Mouse (Mus musculus): ENCODE results near the gene Foxj3. TPM values are rescaled to one million over a fixed set of nuclear protein-coding genes. Genes with fewer than 3 reads are reported as not detected.

The Foxj3 gene
- polyA plus RNA-seq, 1 experiment from 2014 or later = 18.3 TPM

DNA sequence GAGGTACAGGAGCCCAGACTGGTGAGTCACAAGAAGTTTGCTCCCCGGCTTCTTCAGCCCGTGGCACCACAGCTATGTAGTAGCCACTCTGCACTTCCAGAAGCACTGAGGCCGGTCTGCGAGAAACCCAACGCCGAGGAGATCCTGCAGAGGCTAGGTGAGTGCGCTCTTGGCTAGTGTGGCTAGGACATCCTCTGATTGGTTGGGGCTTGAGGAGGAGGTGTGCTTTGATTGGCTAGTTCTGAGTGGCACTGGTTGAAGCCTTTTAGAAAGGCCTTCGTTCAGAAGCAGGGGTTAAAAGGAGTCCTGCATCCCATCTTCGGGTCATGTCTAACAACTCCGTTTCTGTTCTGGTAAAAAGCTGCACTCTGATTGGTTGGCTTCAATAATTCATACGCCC lies 101.9 kb downstream of the Foxj3 start:
- H3K9ac ChIP-seq (ENCODE audit: low read depth, low read length) = no peak overlapping the region
- H3K4me3 ChIP-seq (ENCODE audit: low read length) = peak overlapping the region; percentile 9; the same call in 1 of the 2 replicates
- H3K27ac ChIP-seq (ENCODE audit: low read length) = no peak overlapping the region
- 0 out of 2 replicates have a peak overlapping the region, but pooled peaks have one; percentile 0 for H3K4me2 ChIP-seq (ENCODE audit: low read depth, low read length)
- peaks cover 12% of the 10 kb centered on the region; the same call in 1 of the 2 replicates for H3K4me1 ChIP-seq (ENCODE audit: control insufficient read depth, insufficient read depth, low read length)
- WGBS = 60% methylated on average over 11 of the region's 11 CpGs
- H3K27me3 ChIP-seq (replicated peaks; ENCODE audit: control insufficient read depth, insufficient read depth, low read length) = no peaks in the 10 kb centered on the region
- H3K9me3 ChIP-seq (ENCODE audit: control insufficient read depth, low read length) = 0 out of 2 replicates have a peak, but pooled peaks cover 4% of the 10 kb centered on the region
- ATAC-seq = no peak
- no peaks in the 10 kb centered on the region for H3K36me3 ChIP-seq (ENCODE audit: control insufficient read depth, insufficient read depth, low read length)

DNA sequence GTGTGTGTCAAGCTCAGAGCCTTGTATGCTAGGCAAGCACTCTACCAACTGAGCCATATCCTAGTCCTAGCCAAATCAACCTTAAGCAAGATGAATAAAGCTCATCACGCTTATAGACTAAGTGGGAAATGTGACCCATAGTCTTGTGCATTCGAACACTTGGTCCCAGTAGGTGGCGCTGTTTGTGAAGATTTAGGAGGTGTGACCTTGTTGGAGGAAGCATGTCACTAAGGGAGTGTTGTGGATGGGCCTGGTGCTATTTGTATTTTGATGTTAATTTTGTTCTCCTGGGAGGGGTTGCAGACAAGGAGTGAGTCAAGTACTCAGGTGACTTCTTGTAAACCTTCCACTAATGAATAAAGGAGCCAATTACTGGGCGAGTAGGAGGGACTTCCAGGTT lies 105.9 kb downstream of the Foxj3 start:
- H3K27me3 ChIP-seq (replicated peaks; ENCODE audit: control insufficient read depth, insufficient read depth, low read length) = no peaks in the 10 kb centered on the region
- peaks cover 5% of the 10 kb centered on the region; the same call in 1 of the 2 replicates for H3K4me1 ChIP-seq (ENCODE audit: control insufficient read depth, insufficient read depth, low read length)
- H3K27ac ChIP-seq (ENCODE audit: low read length) = no peak overlapping the region
- WGBS = 86% methylated on average over 4 of the region's 4 CpGs
- H3K4me3 ChIP-seq (ENCODE audit: low read length) = no peak overlapping the region
- H3K4me2 ChIP-seq (ENCODE audit: low read depth, low read length) = no peak overlapping the region
- ATAC-seq = no peak
- H3K9me3 ChIP-seq (ENCODE audit: control insufficient read depth, low read length) = 0 out of 2 replicates have a peak, but pooled peaks cover 4% of the 10 kb centered on the region
- H3K36me3 ChIP-seq (ENCODE audit: control insufficient read depth, insufficient read depth, low read length) = no peaks in the 10 kb centered on the region
- H3K9ac ChIP-seq (ENCODE audit: low read depth, low read length) = no peak overlapping the region

DNA sequence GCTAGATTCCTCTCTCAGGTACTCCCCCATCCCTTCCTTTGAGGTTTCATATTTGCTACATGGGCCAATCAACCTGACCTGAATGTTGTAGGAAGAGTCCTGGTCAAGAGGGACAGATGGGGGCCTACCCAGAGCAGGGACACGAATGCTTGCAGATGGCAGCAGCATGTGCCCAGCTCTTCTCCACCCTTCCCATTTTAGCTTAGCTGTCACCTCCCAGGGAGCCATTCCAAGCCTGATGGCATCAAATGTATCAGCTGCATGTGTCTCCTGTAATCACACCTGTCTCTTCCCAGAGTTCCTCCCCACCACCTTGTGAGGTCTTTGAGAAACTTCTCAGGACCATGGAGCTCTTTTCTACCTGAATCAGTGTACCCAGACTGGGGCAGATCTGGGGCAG lies 120.2 kb downstream of the Foxj3 start:
- no peaks in the 10 kb centered on the region; the same call in 1 of the 2 replicates for H3K4me1 ChIP-seq (ENCODE audit: control insufficient read depth, insufficient read depth, low read length)
- no peak overlapping the region for H3K9ac ChIP-seq (ENCODE audit: low read depth, low read length)
- 83% methylated on average over 1 of the region's 1 CpGs for WGBS
- H3K27me3 ChIP-seq (replicated peaks; ENCODE audit: control insufficient read depth, insufficient read depth, low read length) = no peaks in the 10 kb centered on the region
- H3K4me2 ChIP-seq (ENCODE audit: low read depth, low read length) = no peak overlapping the region
- no peak overlapping the region for H3K4me3 ChIP-seq (ENCODE audit: low read length)
- no peak overlapping the region for H3K27ac ChIP-seq (ENCODE audit: low read length)
- no peaks in the 10 kb centered on the region for H3K36me3 ChIP-seq (ENCODE audit: control insufficient read depth, insufficient read depth, low read length)
- peaks cover 4% of the 10 kb centered on the region for H3K9me3 ChIP-seq (ENCODE audit: control insufficient read depth, low read length)
- ATAC-seq = no peak

DNA sequence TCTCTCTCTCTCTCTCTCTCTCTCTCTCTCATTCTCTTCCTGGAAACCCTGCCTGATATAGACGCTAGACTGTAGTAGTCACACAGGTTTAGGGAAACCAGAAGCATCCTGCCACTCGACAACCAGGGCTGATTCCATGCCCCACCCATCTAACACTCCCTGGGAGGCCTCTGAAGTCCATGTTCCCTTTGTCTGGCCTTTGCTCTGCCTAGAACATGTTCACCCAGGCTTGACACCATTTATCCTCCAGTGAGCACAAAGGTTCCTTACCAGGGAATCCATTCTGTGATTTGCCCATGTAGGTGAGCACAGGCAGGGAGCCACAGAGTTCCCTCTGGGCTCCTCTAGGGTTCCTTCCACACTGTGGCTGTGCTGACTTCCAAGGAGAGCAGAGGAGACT lies 121.4 kb downstream of the Foxj3 start:
- WGBS = 51% methylated on average over 2 of the region's 2 CpGs
- H3K4me2 ChIP-seq (ENCODE audit: low read depth, low read length) = peak overlapping the region; percentile 9; the same call in 1 of the 2 replicates
- no peaks in the 10 kb centered on the region for H3K36me3 ChIP-seq (ENCODE audit: control insufficient read depth, insufficient read depth, low read length)
- H3K27me3 ChIP-seq (replicated peaks; ENCODE audit: control insufficient read depth, insufficient read depth, low read length) = no peaks in the 10 kb centered on the region
- ATAC-seq = peak; percentile 64
- H3K4me3 ChIP-seq (ENCODE audit: low read length) = no peak overlapping the region
- no peak overlapping the region for H3K9ac ChIP-seq (ENCODE audit: low read depth, low read length)
- H3K4me1 ChIP-seq (ENCODE audit: control insufficient read depth, insufficient read depth, low read length) = no peaks in the 10 kb centered on the region; the same call in 1 of the 2 replicates
- H3K27ac ChIP-seq (ENCODE audit: low read length) = no peak overlapping the region
- H3K9me3 ChIP-seq (ENCODE audit: control insufficient read depth, low read length) = no peaks in the 10 kb centered on the region

DNA sequence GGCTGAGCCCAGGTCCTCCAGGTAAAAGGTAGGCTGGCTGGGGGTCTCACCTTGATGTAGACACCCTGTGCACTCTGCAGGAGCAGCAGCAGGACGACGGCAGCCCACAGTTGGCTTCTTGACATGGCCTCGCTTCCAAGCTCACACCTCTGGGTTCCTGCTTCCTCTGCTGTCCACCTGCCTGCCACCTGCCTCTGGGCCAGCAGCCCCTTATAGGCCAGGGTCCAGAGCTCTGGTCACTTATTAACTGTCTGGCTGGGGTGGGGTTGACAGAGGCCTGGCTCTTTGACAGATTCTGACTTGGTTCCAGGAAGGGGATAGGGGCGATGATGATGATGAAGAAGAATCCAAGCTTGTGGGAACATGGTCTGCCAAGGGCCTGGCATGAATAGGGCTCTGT lies 121.9 kb downstream of the Foxj3 start, which contains the start of gene Guca2b:
Guca2b (minus strand) TSS at position 224 of the 400 bp plus-strand sequence.
- no peaks in the 10 kb centered on the region for H3K27me3 ChIP-seq (replicated peaks; ENCODE audit: control insufficient read depth, insufficient read depth, low read length)
- H3K9ac ChIP-seq (ENCODE audit: low read depth, low read length) = no peak within 1 kb of the TSS
- H3K9me3 ChIP-seq (ENCODE audit: control insufficient read depth, low read length) = no peaks in the 10 kb centered on the region
- H3K36me3 ChIP-seq (ENCODE audit: control insufficient read depth, insufficient read depth, low read length) = no peaks in the 10 kb centered on the region
- no peaks in the 10 kb centered on the region; the same call in 1 of the 2 replicates for H3K4me1 ChIP-seq (ENCODE audit: control insufficient read depth, insufficient read depth, low read length)
- no peak within 1 kb of the TSS for H3K4me3 ChIP-seq (ENCODE audit: low read length)
- ATAC-seq = peak; percentile 44
- H3K4me2 ChIP-seq (ENCODE audit: low read depth, low read length) = peak within 1 kb of the TSS; percentile 9; the same call in 1 of the 2 replicates
- peak within 1 kb of the TSS; percentile 38; the same call in 1 of the 2 replicates for H3K27ac ChIP-seq (ENCODE audit: low read length)
- WGBS = 88% methylated on average over 4 of the region's 4 CpGs

DNA sequence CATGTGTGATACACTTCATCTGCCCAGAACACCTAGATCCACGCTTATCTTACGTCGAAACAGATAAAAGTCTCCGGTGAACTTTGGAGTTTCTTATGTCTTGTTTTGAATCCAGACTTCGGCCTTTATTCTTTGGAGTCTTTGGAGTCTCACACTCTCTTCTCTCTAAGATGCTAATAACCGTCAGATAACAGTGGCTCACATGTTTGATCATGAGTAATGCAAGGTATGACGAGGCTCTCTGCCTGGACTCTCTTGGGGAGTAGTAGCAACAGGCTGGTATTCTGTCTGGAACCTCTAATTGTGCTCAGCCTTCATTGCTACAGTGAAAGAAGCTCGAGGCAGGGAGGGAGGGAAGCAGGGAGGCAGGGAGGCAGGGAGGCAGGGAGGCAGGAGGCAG lies 123.2 kb downstream of the Foxj3 start:
- peak overlapping the region; percentile 38; the same call in 1 of the 2 replicates for H3K27ac ChIP-seq (ENCODE audit: low read length)
- H3K36me3 ChIP-seq (ENCODE audit: control insufficient read depth, insufficient read depth, low read length) = no peaks in the 10 kb centered on the region
- no peak overlapping the region for H3K9ac ChIP-seq (ENCODE audit: low read depth, low read length)
- H3K4me2 ChIP-seq (ENCODE audit: low read depth, low read length) = no peak overlapping the region
- WGBS = 68% methylated on average over 8 of the region's 8 CpGs
- H3K4me3 ChIP-seq (ENCODE audit: low read length) = no peak overlapping the region
- H3K9me3 ChIP-seq (ENCODE audit: control insufficient read depth, low read length) = no peaks in the 10 kb centered on the region
- no peaks in the 10 kb centered on the region for H3K27me3 ChIP-seq (replicated peaks; ENCODE audit: control insufficient read depth, insufficient read depth, low read length)
- H3K4me1 ChIP-seq (ENCODE audit: control insufficient read depth, insufficient read depth, low read length) = no peaks in the 10 kb centered on the region; the same call in 1 of the 2 replicates
- peak; percentile 78 for ATAC-seq

DNA sequence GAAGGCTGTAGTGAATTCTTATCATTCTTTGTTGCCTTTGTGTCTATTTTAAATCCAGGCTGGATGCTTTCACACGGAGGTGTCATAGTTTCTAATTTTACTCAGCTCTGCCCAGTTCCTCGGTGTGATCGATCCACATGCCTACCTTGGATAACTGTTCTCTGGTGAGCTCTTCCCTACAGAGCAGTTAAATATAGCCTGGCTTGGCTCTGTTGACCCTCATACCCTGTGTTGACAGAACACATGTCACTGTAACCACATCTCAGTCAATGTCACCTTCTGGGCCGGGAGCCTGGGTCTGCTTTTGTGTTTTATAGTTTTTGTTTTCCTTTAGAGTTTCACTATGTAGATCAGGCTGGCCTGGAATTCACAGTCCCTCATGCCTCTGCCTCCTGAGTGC lies 125.3 kb downstream of the Foxj3 start:
- Histone ChIP-seq H3K27me3 (replicated peaks; ENCODE audit: control insufficient read depth, insufficient read depth, low read length) (no peaks in the 10 kb centered on the region), H3K9me3 (ENCODE audit: control insufficient read depth, low read length) (no peaks in the 10 kb centered on the region), H3K4me3 (ENCODE audit: low read length) (no peak overlapping the region), H3K9ac (ENCODE audit: low read depth, low read length) (no peak overlapping the region), H3K27ac (ENCODE audit: low read length) (no peak overlapping the region), H3K36me3 (ENCODE audit: control insufficient read depth, insufficient read depth, low read length) (no peaks in the 10 kb centered on the region), H3K4me1 (ENCODE audit: control insufficient read depth, insufficient read depth, low read length) (no peaks in the 10 kb centered on the region; the same call in 1 of the 2 replicates), H3K4me2 (ENCODE audit: low read depth, low read length) (no peak overlapping the region)
- 60% methylated on average over 4 of the region's 4 CpGs for WGBS
- no peak for ATAC-seq

DNA sequence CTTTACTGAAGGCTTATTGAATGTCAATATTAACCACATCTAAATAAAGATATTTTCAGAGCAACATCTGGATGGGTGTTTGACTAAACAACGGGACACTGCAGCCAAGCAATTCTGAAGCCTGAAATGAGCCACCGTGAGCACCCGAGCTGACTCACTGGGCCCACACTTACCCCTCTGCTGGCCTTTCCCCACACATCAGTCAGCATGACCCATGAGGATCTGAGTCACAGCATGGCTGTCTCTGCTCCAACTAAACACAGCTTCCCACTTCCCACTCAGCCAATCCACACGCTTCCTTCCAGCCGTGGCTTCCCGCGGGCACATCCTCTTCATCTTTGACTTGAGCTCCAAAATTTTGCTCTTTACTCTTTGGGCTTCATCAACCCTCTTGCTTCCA lies 126.2 kb downstream of the Foxj3 start:
- 82% methylated on average over 7 of the region's 7 CpGs for WGBS
- no peak overlapping the region for H3K4me2 ChIP-seq (ENCODE audit: low read depth, low read length)
- no peak for ATAC-seq

DNA sequence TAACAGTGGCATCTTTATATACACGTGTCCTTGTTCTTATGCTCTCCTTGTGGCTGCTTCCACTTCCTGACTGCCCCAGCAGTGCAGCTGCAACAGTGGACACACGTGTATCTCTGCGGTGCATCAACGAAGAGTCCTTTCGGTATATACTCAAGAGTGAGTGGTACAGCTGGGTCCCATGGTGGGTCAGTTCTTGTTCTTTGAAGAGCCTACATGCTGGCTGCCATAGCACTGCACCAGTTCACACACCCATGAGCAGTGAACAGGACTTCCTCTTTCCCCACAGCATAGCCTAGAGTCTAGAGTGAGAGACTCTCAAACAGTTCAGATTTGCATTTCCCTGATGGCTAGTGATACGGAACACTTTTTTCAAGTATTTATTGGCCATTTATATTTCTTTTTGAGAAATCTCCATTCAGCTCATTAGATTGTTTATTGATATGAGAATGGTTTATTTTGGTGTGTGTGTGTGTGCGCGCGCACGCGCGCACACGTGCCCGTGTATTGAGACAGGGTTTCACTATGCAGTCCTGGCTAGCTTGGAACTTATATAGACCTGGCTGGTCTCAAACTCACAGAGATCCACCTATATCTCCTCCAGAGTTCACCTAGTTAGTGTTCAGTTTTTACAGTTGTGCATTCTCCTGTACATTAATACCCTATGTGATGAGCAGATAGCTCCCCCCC lies 126.7 kb downstream of the Foxj3 start:
- ATAC-seq = no peak
- 90% methylated on average over 14 of the region's 14 CpGs for WGBS
- no peak overlapping the region for H3K27ac ChIP-seq (ENCODE audit: low read length)

More for the DNA sequence above, 126.2 kb downstream of the Foxj3 start:
- H3K9me3 ChIP-seq (ENCODE audit: control insufficient read depth, low read length) = no peaks in the 10 kb centered on the region
- no peak overlapping the region for H3K27ac ChIP-seq (ENCODE audit: low read length)
- H3K9ac ChIP-seq (ENCODE audit: low read depth, low read length) = no peak overlapping the region
- no peaks in the 10 kb centered on the region for H3K27me3 ChIP-seq (replicated peaks; ENCODE audit: control insufficient read depth, insufficient read depth, low read length)
- no peak overlapping the region for H3K4me3 ChIP-seq (ENCODE audit: low read length)
- H3K4me1 ChIP-seq (ENCODE audit: control insufficient read depth, insufficient read depth, low read length) = no peaks in the 10 kb centered on the region; the same call in 1 of the 2 replicates
- H3K36me3 ChIP-seq (ENCODE audit: control insufficient read depth, insufficient read depth, low read length) = no peaks in the 10 kb centered on the region

More for the DNA sequence above, 126.7 kb downstream of the Foxj3 start:
- Histone ChIP-seq H3K9ac (ENCODE audit: low read depth, low read length) (no peak overlapping the region), H3K4me3 (ENCODE audit: low read length) (no peak overlapping the region), H3K27me3 (replicated peaks; ENCODE audit: control insufficient read depth, insufficient read depth, low read length) (no peaks in the 10 kb centered on the region), H3K9me3 (ENCODE audit: control insufficient read depth, low read length) (no peaks in the 10 kb centered on the region), H3K4me2 (ENCODE audit: low read depth, low read length) (no peak overlapping the region), H3K36me3 (ENCODE audit: control insufficient read depth, insufficient read depth, low read length) (no peaks in the 10 kb centered on the region), H3K4me1 (ENCODE audit: control insufficient read depth, insufficient read depth, low read length) (no peaks in the 10 kb centered on the region; the same call in 1 of the 2 replicates)
